Mouse (Mus musculus): ENCODE data around the gene Scd1.

Scd1 gene

GRCm38 (mm10) chr19:44364029-44364428 lies 43.6 kb downstream of the Scd1 start:
- DNase-seq (ENCODE audit: low spot score), result no peak

- peak; percentile 49 for DNase-seq (ENCODE audit: low spot score)
Observed at GRCm38 (mm10) chr19:44363529-44363928, 44.1 kb downstream of the Scd1 start.

- no peak for DNase-seq (ENCODE audit: low spot score)
Observed at GRCm38 (mm10) chr19:44358700-44359099, 49.0 kb downstream of the Scd1 start.

- DNase-seq (ENCODE audit: low spot score), result no peak
Observed at GRCm38 (mm10) chr19:44351756-44352155, 55.9 kb downstream of the Scd1 start.

- DNase-seq (ENCODE audit: low spot score), result no peak
Observed at GRCm38 (mm10) chr19:44349689-44350088, 58.0 kb downstream of the Scd1 start.
